Mouse (Mus musculus): ENCODE results near the gene Atg2b.

- TF ChIP-seq GATA1 (IDR thresholded peaks at IDR 0.05; ENCODE audit: low read length) (no peak), TAL1 (IDR thresholded peaks at IDR 0.05; ENCODE audit: low read length) (no peak)
Observed at GRCm38 (mm10) chr12:105622048-105622447, 63.0 kb downstream of the Atg2b start.
